Mouse (Mus musculus) ES-E14 (cell line): ENCODE data around the gene Sp140.
"Not testable (repeated sequence)": the region's sequence is repeated elsewhere in the genome, so short reads cannot be mapped to it uniquely, and the experiment has no call there.

Source experiments
- CHD2 ChIP-seq: IDR thresholded peaks from 2 replicates; pipeline ENCODE4 v1.6.1; 2014; ENCODE audit warnings: mild to moderate bottlenecking, low read depth, low read length, inconsistent platforms
- MAFK ChIP-seq: IDR thresholded peaks from 2 replicates; pipeline ENCODE4 v1.6.1; 2014; ENCODE audit warnings: mild to moderate bottlenecking, low read depth, low read length, inconsistent platforms; ENCODE audit not compliant: insufficient read depth

DNA sequence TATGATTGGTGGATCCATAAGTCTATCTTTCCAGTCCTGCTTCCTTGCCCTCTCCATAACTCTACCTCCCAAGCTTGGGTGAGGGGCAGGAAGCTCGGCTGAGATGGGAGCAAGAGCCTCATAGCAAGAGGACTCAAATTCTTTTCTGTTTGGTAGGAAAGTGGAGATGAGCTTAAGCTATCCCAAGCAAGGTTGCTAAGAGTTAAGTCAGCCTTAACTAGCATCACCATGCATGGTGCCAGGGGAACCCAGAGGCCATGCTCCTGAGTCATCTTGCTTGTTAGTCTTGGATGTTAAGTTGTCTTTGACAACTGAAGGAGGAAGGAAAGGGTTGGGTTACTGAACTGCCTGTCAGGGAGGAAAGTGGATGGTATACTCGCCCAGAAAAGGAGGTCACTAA is 11.5 kb upstream of the Sp140 start:
- TF ChIP-seq MAFK, CHD2: not testable (repeated sequence)
